Mouse (Mus musculus): ENCODE measurements around the gene Psmd4. TPM values are rescaled to one million over a fixed set of nuclear protein-coding genes. Genes with fewer than 3 reads are reported as not detected.
"Not testable (repeated sequence)": the region's sequence is repeated elsewhere in the genome, so short reads cannot be mapped to it uniquely, and the experiment has no call there.

Gene Psmd4
- polyA plus RNA-seq, 1 experiment = 169 TPM

- Histone ChIP-seq H3K27me3 (replicated peaks) (no peaks in the 10 kb centered on the region), H3K36me3 (replicated peaks; ENCODE audit: low read length) (peaks cover 61% of the 10 kb centered on the region), H3K4me1 (peaks cover 69% of the 10 kb centered on the region), H3K9me3 (no peaks in the 10 kb centered on the region), H3K4me3 (replicated peaks) (peak overlapping the region; percentile 85)
- TF ChIP-seq FLI1 (IDR thresholded peaks at IDR 0.05; ENCODE audit: low read length) (no peak), GATA1 (IDR thresholded peaks at IDR 0.05; ENCODE audit: borderline replicate concordance, low read length) (no peak)
Measured at GRCm38 (mm10) chr3:95027701-95028100, 14.7 kb downstream of the Psmd4 start.

- H3K4me3 ChIP-seq (replicated peaks) = no peak overlapping the region
- peaks cover 67% of the 10 kb centered on the region for H3K4me1 ChIP-seq
- H3K9me3 ChIP-seq = no peaks in the 10 kb centered on the region
- H3K36me3 ChIP-seq (replicated peaks; ENCODE audit: low read length) = peaks cover 56% of the 10 kb centered on the region
- H3K27me3 ChIP-seq (replicated peaks) = no peaks in the 10 kb centered on the region
- TF ChIP-seq GATA1 (IDR thresholded peaks at IDR 0.05; ENCODE audit: borderline replicate concordance, low read length) (no peak), FLI1 (IDR thresholded peaks at IDR 0.05; ENCODE audit: low read length) (no peak)
Measured at GRCm38 (mm10) chr3:95027057-95027645, 15.3 kb downstream of the Psmd4 start.

GRCm38 (mm10) chr3:95025202-95025601 lies 17.2 kb downstream of the Psmd4 start:
- Histone ChIP-seq H3K36me3 (replicated peaks; ENCODE audit: low read length) (peaks cover 47% of the 10 kb centered on the region), H3K4me3 (replicated peaks) (no peak overlapping the region), H3K27me3 (replicated peaks) (no peaks in the 10 kb centered on the region), H3K4me1 (peaks cover 73% of the 10 kb centered on the region), H3K9me3 (no peaks in the 10 kb centered on the region)
- TF ChIP-seq GATA1 (IDR thresholded peaks at IDR 0.05; ENCODE audit: borderline replicate concordance, low read length) (no peak), FLI1 (IDR thresholded peaks at IDR 0.05; ENCODE audit: low read length) (no peak)

GRCm38 (mm10) chr3:95024551-95024950 lies 17.9 kb downstream of the Psmd4 start:
- Histone ChIP-seq H3K4me3 (replicated peaks) (peak overlapping the region; percentile 72), H3K36me3 (replicated peaks; ENCODE audit: low read length) (peaks cover 46% of the 10 kb centered on the region), H3K27me3 (replicated peaks) (no peaks in the 10 kb centered on the region), H3K4me1 (peaks cover 76% of the 10 kb centered on the region), H3K9me3 (no peaks in the 10 kb centered on the region)
- no peak for TF ChIP-seq FLI1 (IDR thresholded peaks at IDR 0.05; ENCODE audit: low read length)
- TF ChIP-seq GATA1 (IDR thresholded peaks at IDR 0.05; ENCODE audit: borderline replicate concordance, low read length) = no peak

- H3K27me3 ChIP-seq (replicated peaks); H3K9me3 ChIP-seq: not testable (repeated sequence)
- peaks cover 74% of the 10 kb centered on the region for H3K4me1 ChIP-seq
Measured at GRCm38 (mm10) chr3:95020956-95021355, 21.5 kb downstream of the Psmd4 start.

GRCm38 (mm10) chr3:95018741-95019140 lies 23.7 kb downstream of the Psmd4 start:
- no peaks in the 10 kb centered on the region for H3K9me3 ChIP-seq
- H3K27me3 ChIP-seq (replicated peaks) = no peaks in the 10 kb centered on the region
- H3K4me3 ChIP-seq (replicated peaks) = no peak overlapping the region
- H3K4me1 ChIP-seq = peaks cover 64% of the 10 kb centered on the region
- TF ChIP-seq GATA1 (IDR thresholded peaks at IDR 0.05; ENCODE audit: borderline replicate concordance, low read length) (no peak), FLI1 (IDR thresholded peaks at IDR 0.05; ENCODE audit: low read length) (no peak)
- peaks cover 17% of the 10 kb centered on the region for H3K36me3 ChIP-seq (replicated peaks; ENCODE audit: low read length)

More at GRCm38 (mm10) chr3:95020956-95021355, 21.5 kb downstream of the Psmd4 start:
- H3K36me3 ChIP-seq (replicated peaks; ENCODE audit: low read length) = peaks cover 20% of the 10 kb centered on the region
- H3K4me3 ChIP-seq (replicated peaks) = not testable (repeated sequence)

GRCm38 (mm10) chr3:95016532-95017056 lies 25.8 kb downstream of the Psmd4 start:
- no peaks in the 10 kb centered on the region for H3K27me3 ChIP-seq (replicated peaks)
- peak overlapping the region; percentile 97 for H3K4me3 ChIP-seq (replicated peaks)
- peaks cover 33% of the 10 kb centered on the region for H3K36me3 ChIP-seq (replicated peaks; ENCODE audit: low read length)
- H3K4me1 ChIP-seq = peaks cover 76% of the 10 kb centered on the region
- no peak for TF ChIP-seq GATA1 (IDR thresholded peaks at IDR 0.05; ENCODE audit: borderline replicate concordance, low read length)
- TF ChIP-seq FLI1 (IDR thresholded peaks at IDR 0.05; ENCODE audit: low read length) = no peak
- no peaks in the 10 kb centered on the region for H3K9me3 ChIP-seq

GRCm38 (mm10) chr3:95015891-95016531 lies 26.4 kb downstream of the Psmd4 start:
- Histone ChIP-seq H3K4me3 (replicated peaks) (peak overlapping the region; percentile 97), H3K9me3 (no peaks in the 10 kb centered on the region), H3K4me1 (peaks cover 78% of the 10 kb centered on the region), H3K27me3 (replicated peaks) (no peaks in the 10 kb centered on the region), H3K36me3 (replicated peaks; ENCODE audit: low read length) (peaks cover 38% of the 10 kb centered on the region)
- TF ChIP-seq FLI1 (IDR thresholded peaks at IDR 0.05; ENCODE audit: low read length) (peak; percentile 80; the same call in 1 of the 2 replicates), GATA1 (IDR thresholded peaks at IDR 0.05; ENCODE audit: borderline replicate concordance, low read length) (no peak)

- H3K4me3 ChIP-seq (replicated peaks) = peak within 1 kb of the TSS; percentile 97
- TF ChIP-seq FLI1 (IDR thresholded peaks at IDR 0.05; ENCODE audit: low read length) = no peak
- H3K36me3 ChIP-seq (replicated peaks; ENCODE audit: low read length) = peaks cover 39% of the 10 kb centered on the region
- H3K27me3 ChIP-seq (replicated peaks) = no peaks in the 10 kb centered on the region
- no peaks in the 10 kb centered on the region for H3K9me3 ChIP-seq
- H3K4me1 ChIP-seq = peaks cover 79% of the 10 kb centered on the region
Measured at GRCm38 (mm10) chr3:95015337-95015872, 27.0 kb downstream of the Psmd4 start, which contains the start of gene Zfp687. Zfp687 (minus strand) TSS chr3:95015448.
